Mouse (Mus musculus) lung, embryonic 14.5 days (tissue): Measurements from ENCODE around the gene Neo1. TPM values are rescaled to one million over a fixed set of nuclear protein-coding genes. Genes with fewer than 3 reads are reported as not detected.

ENCODE experiments used
- ATAC-seq: fragments of 200-750 bp; cut with Nextera tagmentation; 2 replicates; pipeline ENCODE4 v1.8.0; 2017; ENCODE audit warnings: mild to moderate bottlenecking, moderate TSS enrichment, moderate library complexity; ENCODE audit not compliant: insufficient read depth
- DNase-seq: peaks from one replicate; pipeline ENCODE4 v3.0.0-alpha.2; 2015
- H3K27ac ChIP-seq: fragments of 300-500 bp; sonication (generic); 2 replicates; pipeline ENCODE4 v1.5.1; 2014; ENCODE audit warnings: low read depth, mild to moderate bottlenecking, moderate library complexity
- H3K27me3 ChIP-seq: fragments of 300-500 bp; sonication (generic); 2 replicates; pipeline ENCODE4 v1.6.1; 2014; ENCODE audit warnings: low read length, control low read depth; ENCODE audit not compliant: insufficient read depth
- H3K36me3 ChIP-seq: fragments of 300-500 bp; sonication (generic); 2 replicates; pipeline ENCODE4 v1.6.1; 2014; ENCODE audit warnings: control low read depth; ENCODE audit not compliant: insufficient read depth
- H3K4me1 ChIP-seq: fragments of 300-500 bp; sonication (generic); 2 replicates; pipeline ENCODE4 v1.6.1; 2014; ENCODE audit warnings: antibody characterized with exemption, control low read depth; ENCODE audit not compliant: insufficient read depth
- H3K4me2 ChIP-seq: fragments of 300-500 bp; sonication (generic); 2 replicates; pipeline ENCODE4 v1.6.1; 2014; ENCODE audit warnings: mild to moderate bottlenecking
- H3K4me3 ChIP-seq: fragments of 300-500 bp; sonication (generic); 2 replicates; pipeline ENCODE4 v1.5.1; 2014; ENCODE audit warnings: low read depth, low read length
- H3K9ac ChIP-seq: fragments of 300-500 bp; sonication (generic); 2 replicates; pipeline ENCODE4 v1.6.1; 2014
- H3K9me3 ChIP-seq: fragments of 300-500 bp; sonication (generic); 2 replicates; pipeline ENCODE4 v1.6.1; 2016; ENCODE audit warnings: low read depth, low read length, control low read depth
- CTCF ChIP-seq: IDR thresholded peaks from 2 replicates; pipeline ENCODE4 v1.5.1; 2016; ENCODE audit warnings: antibody characterized with exemption, low read depth
- WGBS: fragments of 180-500 bp; shearing (Covaris S2); extraction: QIAGEN DNeasy Blood & Tissue Kit; methylation state at CpG from one replicate; pipeline ENCODE4 v1.1.7; 2014; 5-methylcytosine and 5-hydroxymethylcytosine counted together
- polyA plus RNA-seq: library from polyadenylated mRNA; unstranded; fragments of >200 nt; fragmentation: Nextera tagmentation; extraction: Ambion mirVana; gene quantifications from 2 replicates; pipeline ENCODE4 v1.2.1, GENCODE M21; 2014

Neo1 gene
- polyA plus RNA-seq, result 62.3 and 62.8 TPM in 2 replicates

DNA sequence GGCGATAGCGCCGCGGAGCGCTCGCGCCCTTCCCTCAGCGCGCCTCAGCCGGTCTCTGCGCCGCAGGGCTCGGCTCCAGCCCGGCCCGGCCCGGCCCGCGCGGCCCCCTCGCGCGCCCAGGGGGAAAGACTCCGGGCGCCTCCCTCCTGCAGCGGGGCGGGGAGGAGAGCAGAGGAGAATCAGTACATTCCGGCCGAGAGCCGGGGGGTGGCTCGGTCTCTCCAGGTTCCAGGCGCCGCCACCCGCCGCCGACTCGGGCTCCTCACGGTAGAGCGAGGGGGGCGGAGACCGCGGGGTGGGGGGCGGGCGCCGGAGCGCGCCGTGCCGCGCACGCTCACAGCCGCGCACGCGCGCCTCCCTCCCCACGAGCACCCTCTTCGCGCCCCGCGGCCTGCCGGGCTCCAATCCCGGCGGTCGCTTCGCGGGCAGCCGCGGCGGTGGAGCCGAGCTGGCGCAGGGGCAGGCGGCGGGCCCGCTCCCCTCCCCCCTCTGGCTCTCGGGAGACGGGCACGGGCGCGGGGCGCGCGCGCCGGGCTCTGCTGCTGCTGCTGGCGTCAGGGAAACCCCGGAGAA is at the start of gene Neo1:
Gene Neo1, minus strand, starts transcription at position 283 of the 573 bp plus-strand sequence.
- peak within 1 kb of the TSS; percentile 92 for H3K4me3 ChIP-seq
- under 1% methylated on average over 60 of the region's 86 CpGs for WGBS
- H3K9me3 ChIP-seq, result no peaks in the 10 kb centered on the region
- TF ChIP-seq CTCF, result no peak
- H3K36me3 ChIP-seq, result no peaks in the 10 kb centered on the region
- DNase-seq, result peak; percentile 96
- ATAC-seq, result peak; percentile 92
- H3K27me3 ChIP-seq, result no peaks in the 10 kb centered on the region
- H3K4me1 ChIP-seq, result 0 out of 2 replicates have a peak, but pooled peaks cover 8% of the 10 kb centered on the region
- H3K4me2 ChIP-seq, result peak within 1 kb of the TSS; percentile 71
- H3K9ac ChIP-seq, result peak within 1 kb of the TSS; percentile 95
- H3K27ac ChIP-seq, result peak within 1 kb of the TSS; percentile 100

GRCm38 (mm10) chr9:59075632-59076031 is 39.4 kb upstream of the Neo1 start:
- TF ChIP-seq CTCF, result no peak
- H3K4me1 ChIP-seq, result peaks cover 18% of the 10 kb centered on the region
- no peak overlapping the region for H3K27ac ChIP-seq
- no peak overlapping the region for H3K9ac ChIP-seq
- no peak for ATAC-seq
- no peak overlapping the region for H3K4me3 ChIP-seq
- H3K27me3 ChIP-seq, result no peaks in the 10 kb centered on the region
- DNase-seq, result no peak
- H3K9me3 ChIP-seq, result no peaks in the 10 kb centered on the region
- 57% methylated on average over 4 of the region's 4 CpGs for WGBS
- H3K4me2 ChIP-seq, result no peak overlapping the region
- H3K36me3 ChIP-seq, result no peaks in the 10 kb centered on the region

DNA sequence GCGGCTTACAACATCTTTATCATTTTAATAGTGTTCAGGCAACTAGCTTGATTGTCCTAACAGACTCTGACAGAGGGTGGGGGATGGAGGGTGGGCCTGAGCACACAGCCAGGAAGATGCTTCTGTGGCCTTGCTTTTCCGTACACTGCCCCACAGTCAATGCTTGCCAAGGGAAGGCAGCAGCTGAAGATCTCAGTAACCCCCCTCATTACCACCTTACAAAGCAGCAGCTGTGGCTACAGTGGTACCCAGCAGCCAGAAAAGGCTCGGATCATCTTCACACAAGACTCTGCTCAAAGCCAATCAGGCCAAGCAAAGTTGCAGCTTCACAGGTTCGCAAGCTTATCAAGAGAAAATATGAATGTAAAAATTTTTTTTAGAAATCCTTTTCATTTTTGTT is 37.6 kb upstream of the Neo1 start:
- no peak for DNase-seq
- 68% methylated on average over 4 of the region's 4 CpGs for WGBS
- peaks cover 18% of the 10 kb centered on the region for H3K4me1 ChIP-seq
- H3K27ac ChIP-seq, result no peak overlapping the region
- H3K4me3 ChIP-seq, result no peak overlapping the region
- H3K27me3 ChIP-seq, result no peaks in the 10 kb centered on the region
- no peaks in the 10 kb centered on the region for H3K9me3 ChIP-seq
- no peak overlapping the region for H3K4me2 ChIP-seq
- no peak for TF ChIP-seq CTCF
- H3K9ac ChIP-seq, result no peak overlapping the region
- no peaks in the 10 kb centered on the region for H3K36me3 ChIP-seq
- ATAC-seq, result no peak

DNA sequence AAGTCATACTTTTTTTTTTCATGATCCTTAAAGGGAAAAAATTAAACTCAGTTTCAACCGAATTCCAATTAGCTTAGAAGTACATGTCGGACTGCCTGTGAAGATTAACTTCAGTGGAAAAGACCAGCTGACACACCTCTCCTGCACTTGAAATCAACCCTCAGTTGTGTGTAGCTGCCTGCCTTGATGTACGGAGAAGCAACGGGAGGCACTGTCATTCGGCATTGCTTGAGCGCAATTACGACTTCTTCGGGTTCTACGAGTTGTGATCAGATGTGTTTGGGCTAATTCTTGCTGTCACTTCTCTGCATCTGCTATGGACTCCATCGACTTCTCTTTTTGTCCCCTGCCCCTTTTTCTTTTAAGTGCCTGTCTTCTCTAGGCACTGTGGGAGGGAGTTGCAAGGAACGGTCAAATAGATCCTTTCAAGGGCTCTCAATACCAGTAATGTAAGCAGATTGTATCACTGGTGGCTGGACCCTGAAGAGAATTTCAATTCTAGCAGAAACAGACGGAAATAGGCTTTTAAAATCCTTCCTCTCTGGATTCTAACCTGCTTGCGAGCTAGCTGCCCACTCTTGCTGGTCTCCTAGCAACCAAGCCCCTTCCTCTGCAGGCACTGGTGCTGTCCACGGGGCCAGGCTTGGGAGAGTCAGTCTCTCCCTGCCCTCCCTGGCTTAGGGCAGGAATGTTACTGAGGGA is 36.0 kb upstream of the Neo1 start:
- Histone ChIP-seq H3K4me3 (no peak overlapping the region), H3K4me2 (peak overlapping the region; percentile 48), H3K36me3 (no peaks in the 10 kb centered on the region), H3K9ac (peak overlapping the region; percentile 26; the same call in 1 of the 2 replicates), H3K27me3 (no peaks in the 10 kb centered on the region), H3K4me1 (peaks cover 18% of the 10 kb centered on the region), H3K9me3 (no peaks in the 10 kb centered on the region), H3K27ac (0 out of 2 replicates have a peak overlapping the region, but pooled peaks have one; percentile 5)
- no peak for ATAC-seq
- 5% methylated on average over 14 of the region's 14 CpGs for WGBS
- DNase-seq, result peak; percentile 46
- no peak for TF ChIP-seq CTCF

DNA sequence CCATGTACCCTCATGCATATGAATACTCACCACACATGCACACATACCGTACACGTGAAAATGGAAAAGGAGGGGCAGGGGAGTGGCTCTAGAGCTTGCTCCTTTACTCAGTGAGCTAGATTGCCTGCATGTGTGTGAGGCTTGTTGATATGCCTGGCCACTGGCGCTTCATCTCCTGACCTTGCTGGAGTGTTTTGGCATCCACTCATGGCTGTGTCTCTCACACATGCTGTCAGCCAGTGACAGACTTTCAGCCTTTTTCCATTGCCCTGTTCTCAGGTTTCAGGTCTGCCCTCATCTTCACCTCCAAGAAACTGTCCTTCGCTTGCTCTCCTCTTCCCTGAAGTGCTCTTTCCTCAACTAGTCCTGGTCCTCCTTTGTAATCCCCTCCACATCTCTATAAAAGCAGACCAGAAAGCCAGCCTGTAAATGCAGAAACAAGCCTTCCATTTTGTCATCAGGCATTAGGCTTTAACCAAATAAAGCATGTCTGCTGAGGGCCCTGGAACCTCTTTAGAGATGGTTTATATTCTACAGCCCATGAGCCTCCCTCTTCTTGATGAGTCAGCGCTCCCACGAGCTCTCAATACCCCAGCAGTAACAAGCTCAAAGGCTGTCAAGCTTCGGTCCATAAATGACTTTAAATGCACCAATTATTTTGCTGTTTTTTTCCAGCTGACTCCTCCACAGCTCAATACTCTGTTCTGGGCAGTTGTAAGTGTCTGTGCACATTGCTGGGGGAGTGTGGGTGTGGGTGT is 35.2 kb upstream of the Neo1 start:
- no peak for ATAC-seq
- Histone ChIP-seq H3K27ac (peak overlapping the region; percentile 5; the same call in 1 of the 2 replicates), H3K27me3 (no peaks in the 10 kb centered on the region), H3K36me3 (no peaks in the 10 kb centered on the region), H3K4me1 (peaks cover 21% of the 10 kb centered on the region), H3K4me2 (peak overlapping the region; percentile 48), H3K4me3 (no peak overlapping the region), H3K9ac (no peak overlapping the region), H3K9me3 (no peaks in the 10 kb centered on the region)
- 16% methylated on average over 7 of the region's 7 CpGs for WGBS
- no peak for TF ChIP-seq CTCF
- DNase-seq, result peak; percentile 48

- Histone ChIP-seq H3K4me3 (no peak overlapping the region), H3K27ac (no peak overlapping the region), H3K27me3 (no peaks in the 10 kb centered on the region), H3K4me1 (peaks cover 21% of the 10 kb centered on the region), H3K4me2 (no peak overlapping the region), H3K36me3 (no peaks in the 10 kb centered on the region), H3K9ac (no peak overlapping the region), H3K9me3 (no peaks in the 10 kb centered on the region)
- WGBS, result 79% methylated on average over 4 of the region's 4 CpGs
- DNase-seq (no peak), ATAC-seq (no peak)
- no peak for TF ChIP-seq CTCF
Observed at GRCm38 (mm10) chr9:59070216-59070615, 34.0 kb upstream of the Neo1 start.
